Mouse (Mus musculus) left cerebral cortex, adult 11 months (tissue): ENCODE measurements around the gene BC028528.
"Not testable (repeated sequence)": the region's sequence is repeated elsewhere in the genome, so short reads cannot be mapped to it uniquely, and the experiment has no call there.

Experiments
- DNase-seq: peaks from one replicate; pipeline ENCODE4 v3.0.0; 2022; ENCODE audit warnings: low spot score

BC028528 gene

DNA sequence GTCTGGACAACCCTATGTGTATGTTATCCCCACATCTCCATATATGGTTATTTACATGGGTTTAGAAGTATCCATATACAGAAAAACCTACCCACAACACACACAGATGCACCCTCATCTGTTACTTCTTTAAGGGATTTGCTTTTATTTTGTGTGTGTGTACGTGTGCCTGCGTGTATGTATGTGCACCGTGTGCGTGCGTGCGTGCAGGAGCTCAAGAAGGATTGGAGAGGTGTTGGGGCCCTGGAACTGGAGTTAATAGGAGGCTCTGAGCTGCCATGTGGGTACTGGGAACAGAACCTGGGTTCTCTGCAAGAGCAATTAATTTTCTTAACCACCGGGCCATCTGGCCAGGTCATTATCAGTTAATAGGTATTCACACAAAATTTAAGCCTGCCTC, 19.8 kb downstream of the BC028528 start:
- DNase-seq, result no peak

DNA sequence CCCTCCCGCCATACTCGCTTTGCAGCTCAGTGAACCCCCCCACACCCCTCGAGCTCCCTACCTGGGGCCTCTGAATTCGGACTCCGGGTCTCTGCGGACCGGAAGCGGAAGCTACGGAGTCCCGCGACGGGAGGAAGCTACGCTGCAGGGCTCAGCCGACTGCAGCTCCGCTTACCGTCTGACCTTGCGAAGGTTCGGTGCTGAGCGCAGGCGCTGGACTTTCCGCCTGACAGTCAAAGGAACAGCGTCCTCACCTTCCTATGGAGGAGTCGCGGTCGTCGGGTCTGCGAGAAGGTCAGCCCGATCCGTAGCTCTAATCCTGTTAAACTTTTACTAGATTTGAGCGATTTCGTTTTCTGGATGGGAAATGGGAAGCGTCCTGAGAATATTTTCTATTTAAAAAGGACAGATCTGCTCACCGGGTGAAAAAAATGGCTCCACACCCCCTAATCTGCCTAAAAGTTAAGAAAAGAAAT, 20.4 kb downstream of the BC028528 start, which contains the start of gene Mrps21:
TSS of gene Mrps21 (minus strand) at position 128 of the 476 bp plus-strand sequence.
- peak; percentile 69 for DNase-seq

DNA sequence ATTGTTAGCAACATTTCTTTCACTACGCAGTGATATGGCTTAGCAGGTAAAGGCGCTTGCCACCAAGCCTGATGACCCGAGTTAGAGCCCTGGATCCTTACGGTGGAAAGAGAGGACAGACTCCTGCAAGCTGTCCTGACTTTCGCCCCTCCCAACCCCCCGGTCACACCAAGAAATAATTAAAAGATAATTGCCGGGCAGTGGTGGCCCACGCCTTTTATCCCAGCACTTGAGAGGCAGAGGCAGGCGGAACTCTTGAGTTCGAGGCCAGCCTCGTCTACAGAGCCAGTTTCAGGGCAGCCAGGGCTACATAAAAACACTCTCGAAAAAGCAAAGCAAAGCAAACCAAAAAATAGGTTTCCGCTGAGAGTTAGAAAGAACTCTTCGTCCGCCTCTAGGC, 20.8 kb downstream of the BC028528 start:
- no peak for DNase-seq

DNA sequence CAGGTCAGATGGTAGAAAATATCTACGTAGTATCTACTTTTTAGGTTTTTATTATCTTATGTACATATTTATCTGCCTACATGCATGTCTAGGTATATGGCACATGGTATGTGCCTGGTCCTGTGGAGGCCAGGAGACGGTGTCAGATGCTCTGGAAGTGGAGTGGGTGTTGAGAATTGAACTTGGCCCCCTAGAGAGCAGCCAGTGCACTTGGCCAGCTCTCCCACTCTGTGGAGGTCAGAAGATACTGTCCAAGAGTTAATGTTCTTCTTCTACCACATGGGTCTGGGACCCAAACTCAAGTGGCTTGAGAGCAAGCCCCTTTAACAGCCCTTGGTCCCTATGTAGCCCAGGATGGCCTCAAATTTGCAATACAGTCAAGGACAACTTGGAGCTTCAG, 24.4 kb downstream of the BC028528 start:
- DNase-seq, result no peak

DNA sequence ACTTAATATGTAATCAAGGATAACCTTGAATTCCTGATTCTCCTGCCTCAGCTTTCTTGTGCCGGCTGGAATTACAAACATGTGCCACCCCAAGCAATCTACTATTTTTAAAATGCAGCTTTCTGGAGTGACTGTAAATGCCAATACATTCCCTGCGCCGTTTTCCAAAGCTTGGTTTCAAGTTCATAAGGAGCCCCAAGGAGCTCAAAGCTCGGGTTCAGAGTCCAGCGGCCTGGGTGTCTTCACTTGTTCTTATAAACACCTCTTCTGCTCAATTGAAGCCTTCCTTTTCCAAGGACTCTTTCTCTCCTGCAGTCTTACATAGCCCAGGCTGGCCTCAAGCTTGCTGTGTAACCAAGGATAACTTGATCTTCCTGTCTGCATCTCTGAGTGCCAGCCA, 25.7 kb downstream of the BC028528 start:
- DNase-seq, result no peak

DNA sequence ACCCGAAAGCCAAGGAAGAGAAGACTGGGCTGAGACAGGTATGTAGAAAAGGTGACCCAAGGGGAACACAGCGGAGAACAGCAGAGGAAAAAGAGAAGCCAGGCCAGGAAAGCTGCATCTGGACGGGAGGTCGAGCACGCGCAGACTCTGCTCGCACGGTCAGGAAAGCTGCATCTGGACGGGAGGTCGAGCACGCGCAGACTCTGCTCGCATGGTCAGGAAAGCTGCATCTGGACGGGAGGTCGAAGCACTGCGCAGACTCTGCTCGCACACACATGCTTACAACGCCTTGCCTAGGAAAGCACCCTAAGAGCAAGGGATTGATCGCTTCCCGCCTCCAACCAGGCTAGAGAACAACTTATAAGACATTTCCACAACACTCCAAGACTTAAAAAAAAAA, 26.2 kb downstream of the BC028528 start:
- DNase-seq, result no peak

DNA sequence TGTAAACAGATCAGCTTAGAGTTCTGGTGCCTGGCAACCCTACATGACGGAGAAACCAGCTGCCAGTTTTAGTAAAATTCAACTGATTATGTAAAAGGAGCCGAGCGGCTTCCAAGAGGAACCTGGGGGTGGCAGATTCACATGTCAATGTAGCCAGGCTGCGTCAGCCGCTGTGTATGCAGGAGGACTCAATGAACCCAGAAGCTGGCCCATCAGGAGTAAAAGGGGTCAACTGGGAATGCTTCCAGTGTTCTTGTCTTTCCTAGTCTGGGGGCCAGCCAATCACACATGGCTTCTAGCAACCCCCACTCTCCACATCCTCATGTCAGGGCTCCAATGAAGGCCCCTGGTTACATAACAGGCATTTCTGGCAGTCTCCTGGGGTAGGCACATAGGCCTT, 26.8 kb downstream of the BC028528 start:
- peak; percentile 80 for DNase-seq

DNA sequence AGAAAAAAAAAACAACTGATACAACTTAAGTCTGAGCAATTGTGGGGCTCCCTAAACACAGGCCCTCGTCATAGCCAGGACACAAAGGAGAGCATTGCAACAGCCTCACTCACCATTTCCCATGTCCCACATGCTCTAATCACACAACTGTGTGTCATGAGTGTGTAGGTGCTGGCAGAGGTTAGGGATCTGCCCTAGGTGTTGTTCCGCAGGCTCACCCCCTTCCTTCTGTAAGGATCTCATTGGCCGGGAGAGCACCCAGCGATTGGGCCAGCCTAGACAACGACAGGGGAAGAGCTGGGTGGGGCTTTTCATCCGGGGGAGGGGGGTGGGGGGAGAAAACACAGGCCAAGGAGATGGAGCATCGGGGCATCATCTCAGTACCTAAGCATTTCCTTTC, 28.2 kb downstream of the BC028528 start:
- DNase-seq, result no peak

DNA sequence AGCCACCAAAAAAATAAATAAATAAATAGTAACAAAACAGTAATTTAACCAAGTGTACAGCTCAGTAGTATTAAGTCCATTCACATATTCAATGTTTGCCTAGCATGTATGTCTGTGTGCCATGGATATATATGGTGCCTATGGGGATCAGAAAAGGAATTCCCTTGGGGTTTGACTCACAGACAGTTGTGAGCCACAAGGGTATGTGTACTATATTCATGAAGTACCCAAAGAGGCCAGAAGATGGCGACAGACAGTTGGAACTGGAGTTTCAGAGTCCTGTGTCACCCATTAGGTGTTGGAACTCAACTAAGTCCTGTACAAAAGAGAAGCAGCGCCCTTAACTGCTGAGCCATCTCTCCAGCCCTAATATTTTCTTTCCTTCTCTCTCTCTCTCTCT, 30.0 kb downstream of the BC028528 start:
- peak; percentile 58 for DNase-seq

DNA sequence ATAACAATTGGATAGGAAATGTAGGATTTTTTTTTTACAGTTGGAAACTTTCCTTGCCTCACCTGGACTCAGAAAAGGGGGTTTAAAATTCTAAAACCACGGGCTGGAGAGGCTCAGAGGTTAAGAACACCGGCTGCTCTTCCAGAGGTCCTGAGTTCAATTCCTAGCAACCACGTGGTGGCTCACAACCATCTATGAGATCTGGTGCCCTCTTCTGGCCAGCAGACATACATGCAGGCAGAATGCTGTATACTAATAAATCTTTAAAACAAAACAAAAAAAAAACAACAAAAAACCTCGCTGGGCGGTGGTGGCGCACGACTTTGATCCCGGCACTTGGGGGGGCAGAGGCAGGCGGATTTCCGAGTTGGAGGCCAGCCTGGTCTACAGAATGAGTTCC, 30.6 kb downstream of the BC028528 start:
- no peak for DNase-seq

DNA sequence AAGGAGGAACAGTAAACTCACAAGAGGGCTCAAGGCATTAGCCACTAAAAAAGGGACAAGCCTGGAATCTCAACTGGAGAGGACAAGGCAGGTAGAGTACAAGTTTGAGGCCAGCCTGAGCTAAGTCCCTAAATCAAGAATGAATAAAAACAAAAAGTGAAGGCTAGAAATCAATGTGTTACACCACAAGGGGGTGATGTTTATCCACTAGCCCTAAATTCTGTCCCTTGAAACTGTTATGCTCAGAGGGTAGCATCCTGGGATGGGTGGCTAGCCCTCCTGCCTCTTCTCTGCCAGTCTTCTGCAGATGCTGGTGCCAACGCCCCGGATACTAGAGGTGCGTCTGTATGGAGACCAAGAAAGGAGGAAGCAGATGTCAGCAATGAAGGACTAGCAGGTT, 31.5 kb downstream of the BC028528 start:
- no peak for DNase-seq

DNA sequence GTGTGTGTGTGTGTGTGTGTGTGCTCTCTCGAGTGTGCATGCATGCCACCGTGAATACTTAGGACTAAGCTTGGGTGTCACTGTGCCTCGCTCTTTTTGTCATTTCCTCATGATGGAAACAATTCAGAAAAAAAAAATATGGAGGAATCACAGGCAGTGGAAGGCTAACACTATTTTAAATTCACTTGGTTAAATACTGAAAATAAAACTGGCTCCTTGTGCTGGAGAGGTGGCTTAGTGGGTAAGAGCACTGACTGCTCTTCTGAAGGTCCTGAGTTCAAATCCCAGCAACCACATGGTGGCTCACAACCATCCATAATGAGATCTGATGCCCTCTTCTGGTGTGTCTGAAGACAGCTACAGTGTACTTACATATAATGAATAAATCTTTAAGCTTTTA, 33.5 kb downstream of the BC028528 start:
- not testable (repeated sequence) for DNase-seq

DNA sequence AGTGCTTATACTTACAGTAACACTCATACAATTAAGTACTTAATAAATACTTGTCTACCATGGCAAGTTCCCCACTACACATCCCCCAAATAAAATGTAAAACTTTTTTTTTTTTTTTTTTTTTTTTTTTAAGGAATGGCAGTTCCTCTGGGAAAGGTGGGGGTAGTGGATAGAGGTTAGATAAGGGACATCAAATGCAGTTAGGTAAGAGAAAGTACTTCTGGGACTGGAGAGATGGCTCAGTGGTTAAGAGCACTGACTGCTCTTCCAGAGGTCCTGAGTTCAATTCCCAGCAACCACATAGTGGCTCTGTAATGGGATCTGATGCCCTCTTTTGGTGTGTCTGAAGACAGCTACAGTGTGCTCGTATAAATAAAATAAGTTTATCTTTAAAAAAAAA, 34.8 kb downstream of the BC028528 start:
- DNase-seq, result not testable (repeated sequence)

DNA sequence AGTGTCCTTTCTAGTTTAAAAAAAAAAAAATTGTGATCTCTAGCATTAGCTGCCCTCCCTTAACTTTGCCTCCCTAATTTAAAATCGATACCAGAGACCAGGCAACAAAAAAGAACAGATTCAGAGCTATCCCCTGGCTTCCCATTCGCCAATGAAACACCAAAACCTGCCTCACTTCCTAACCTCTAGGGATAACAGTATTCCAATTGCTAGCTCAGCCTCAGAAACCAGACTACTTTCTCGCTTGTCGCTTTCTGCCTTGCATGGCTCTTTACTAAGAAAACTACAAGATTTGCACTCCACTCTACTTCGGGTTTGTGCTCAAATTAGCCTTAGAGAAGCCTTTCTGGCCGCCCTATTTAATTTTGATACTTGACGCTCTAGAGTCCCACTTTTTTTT, 35.7 kb downstream of the BC028528 start:
- DNase-seq, result no peak

DNA sequence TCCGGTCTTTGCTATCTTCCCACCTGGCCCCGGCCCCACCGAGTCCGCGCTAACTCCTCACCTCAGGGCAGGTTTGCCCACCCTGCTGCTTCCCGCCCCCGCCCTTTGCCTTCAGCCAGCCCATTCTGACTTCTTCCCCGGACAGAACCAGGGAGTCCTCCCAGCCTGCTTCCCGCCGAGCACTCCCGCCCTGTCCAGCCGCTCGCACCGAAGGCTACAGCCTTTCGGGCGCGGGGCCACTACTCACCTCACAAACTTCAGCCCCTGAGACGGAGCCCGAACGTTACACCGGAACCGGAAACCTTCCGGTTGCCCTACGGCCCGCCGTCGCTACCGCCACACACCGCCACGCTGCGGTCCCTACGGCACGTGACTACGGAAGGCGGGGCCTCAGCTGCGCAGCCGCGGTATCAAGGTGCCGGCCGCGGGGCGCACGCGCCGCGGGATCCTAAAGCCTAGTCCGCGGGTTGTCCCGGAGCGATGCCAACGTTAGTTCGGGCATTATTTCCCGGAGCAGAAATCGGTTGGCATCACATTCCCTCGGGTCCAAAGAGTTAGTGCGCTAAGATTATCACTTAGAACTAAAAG, 36.2 kb downstream of the BC028528 start, which contains the start of gene Prpf3:
TSS of gene Prpf3 (minus strand) at position 384 of the 588 bp plus-strand sequence.
- DNase-seq, result peak; percentile 89

DNA sequence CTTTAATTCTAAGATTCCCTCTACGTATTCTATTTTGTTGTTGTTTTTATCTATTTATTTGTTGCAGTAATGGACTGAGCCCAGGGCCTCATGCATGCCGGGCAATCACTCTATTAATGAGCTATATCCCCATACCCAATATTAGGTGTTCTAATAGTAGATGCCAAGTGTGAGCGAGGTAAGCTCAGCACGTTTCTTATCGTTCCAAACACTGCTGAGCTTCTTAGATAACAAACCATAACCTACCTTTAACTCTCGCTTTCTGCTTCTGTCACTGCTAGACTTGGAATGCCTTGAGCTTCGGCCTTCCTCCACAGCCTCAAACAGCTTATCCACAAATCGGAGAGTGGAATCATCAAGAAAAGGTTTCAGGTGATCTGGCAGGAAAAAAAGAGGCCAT, 40.5 kb downstream of the BC028528 start:
- no peak for DNase-seq

DNA sequence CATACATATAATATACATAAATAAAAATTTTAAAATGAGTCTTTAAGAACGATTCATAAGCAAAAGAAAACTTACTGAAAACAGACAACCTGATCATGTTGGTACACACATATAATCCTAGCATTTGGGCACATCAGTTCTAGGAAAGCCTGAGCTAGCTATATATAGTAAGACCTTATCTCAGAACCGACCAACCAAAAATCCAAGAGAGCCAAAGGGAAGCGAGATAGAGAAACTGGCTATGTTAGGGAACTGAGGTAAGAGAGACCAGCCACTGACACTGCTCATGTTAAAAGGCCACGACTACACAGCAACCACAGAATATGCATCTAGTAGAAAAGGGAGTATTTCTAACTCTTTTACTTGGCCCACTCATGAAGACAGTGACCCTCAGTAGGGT, 41.2 kb downstream of the BC028528 start:
- no peak for DNase-seq

DNA sequence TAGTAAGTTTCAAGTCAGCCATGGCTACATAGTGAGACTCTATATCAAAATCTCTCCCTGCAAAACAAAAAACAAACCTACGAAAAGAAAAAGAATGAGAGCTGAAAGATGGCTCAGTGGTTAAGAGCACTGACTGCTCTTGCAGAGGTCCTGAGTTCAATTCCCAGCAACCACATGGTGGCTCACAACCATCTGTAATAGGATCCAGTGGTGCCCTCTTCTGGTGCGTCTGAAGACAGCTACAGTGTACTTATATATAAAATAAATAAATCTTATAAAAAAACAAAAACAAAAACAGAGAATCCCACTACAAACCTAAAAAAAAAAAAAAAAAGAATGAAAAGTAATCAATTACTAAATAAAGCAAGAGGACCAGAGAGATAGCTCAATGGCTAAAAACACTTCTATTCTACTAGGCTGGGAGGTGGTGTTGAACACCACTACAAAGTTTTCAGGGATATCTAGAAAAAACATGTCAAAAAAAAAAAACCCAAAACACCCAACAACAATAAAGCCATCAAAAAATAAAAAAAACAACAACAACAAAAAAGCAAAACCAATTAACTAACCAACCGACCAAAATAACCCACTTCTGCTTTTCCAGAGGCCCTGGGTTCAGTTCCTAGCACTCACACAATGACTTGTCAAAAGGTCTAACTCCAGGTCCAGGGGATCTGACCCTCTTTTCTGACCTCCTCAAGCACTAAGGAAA, 49.1 kb downstream of the BC028528 start:
- no peak for DNase-seq

DNA sequence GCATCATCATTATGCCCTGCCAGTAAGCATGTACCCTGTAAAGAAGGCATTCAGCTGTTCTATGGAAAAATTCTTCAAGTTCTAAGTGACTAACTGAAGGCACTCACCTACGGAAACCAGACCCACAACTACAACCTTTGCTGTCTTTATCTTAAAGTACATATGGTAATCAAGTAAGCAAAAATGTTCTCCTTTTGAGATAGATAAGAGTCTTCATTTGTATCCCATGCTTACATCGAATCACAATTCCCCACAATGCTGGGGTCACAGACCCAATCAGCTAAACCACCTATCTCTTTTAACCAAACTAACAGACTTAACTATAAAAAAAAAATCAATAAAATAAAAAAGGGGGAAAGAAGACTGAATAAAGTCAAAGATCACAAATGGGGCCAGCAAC, 52.6 kb downstream of the BC028528 start:
- no peak for DNase-seq
